Mouse (Mus musculus) embryonic facial prominence, embryonic 14.5 days (tissue): ENCODE measurements around the gene Nmral1. TPM values are rescaled to one million over a fixed set of nuclear protein-coding genes. Genes with fewer than 3 reads are reported as not detected.

Experiments
- ATAC-seq: fragments of 200-750 bp; cut with Nextera tagmentation; 2 replicates; pipeline ENCODE4 v1.8.0; 2017; ENCODE audit warnings: low read depth, moderate number of reproducible peaks, moderate TSS enrichment
- DNase-seq: peaks from one replicate; pipeline ENCODE4 v3.0.0-alpha.2; 2015; ENCODE audit warnings: low spot score
- H3K27ac ChIP-seq: fragments of 300-500 bp; sonication (generic); replicated peaks from 2 replicates; pipeline ENCODE4 v1.5.1; 2014; ENCODE audit warnings: low read depth, mild to moderate bottlenecking, low read length, moderate library complexity
- H3K27me3 ChIP-seq: fragments of 300-500 bp; sonication (generic); replicated peaks from 2 replicates; pipeline ENCODE4 v1.6.1; 2014; ENCODE audit warnings: low read length; ENCODE audit not compliant: control insufficient read depth, insufficient read depth
- H3K36me3 ChIP-seq: fragments of 300-500 bp; sonication (generic); 2 replicates; pipeline ENCODE4 v1.6.1; 2014; ENCODE audit warnings: low read length, mixed read lengths; ENCODE audit not compliant: control insufficient read depth, insufficient read depth
- H3K4me1 ChIP-seq: fragments of 300-500 bp; sonication (generic); 2 replicates; pipeline ENCODE4 v1.6.1; 2014; ENCODE audit warnings: antibody characterized with exemption, low read length; ENCODE audit not compliant: control insufficient read depth, insufficient read depth
- H3K4me2 ChIP-seq: fragments of 300-500 bp; sonication (generic); 2 replicates; pipeline ENCODE4 v1.6.1; 2014; ENCODE audit warnings: low read depth, mild to moderate bottlenecking, low read length, moderate library complexity, mixed read lengths
- H3K4me3 ChIP-seq: fragments of 300-500 bp; sonication (generic); 2 replicates; pipeline ENCODE4 v1.5.1; 2014; ENCODE audit warnings: low read depth, mild to moderate bottlenecking, low read length
- H3K9ac ChIP-seq: fragments of 300-500 bp; sonication (generic); 2 replicates; pipeline ENCODE4 v1.6.1; 2014; ENCODE audit warnings: low read depth, mild to moderate bottlenecking, low read length, moderate library complexity, mixed read lengths
- H3K9me3 ChIP-seq: fragments of 300-500 bp; sonication (generic); 2 replicates; pipeline ENCODE4 v1.6.1; 2016; ENCODE audit warnings: low read length; ENCODE audit not compliant: control insufficient read depth
- WGBS: fragments of 180-500 bp; shearing (Covaris S2); extraction: QIAGEN DNeasy Blood & Tissue Kit; methylation state at CpG from one replicate; pipeline ENCODE4 v1.1.7; 2014; 5-methylcytosine and 5-hydroxymethylcytosine counted together
- polyA plus RNA-seq: library from polyadenylated mRNA; unstranded; fragments of >200 nt; fragmentation: Nextera tagmentation; extraction: Ambion mirVana; gene quantifications from 2 replicates; pipeline ENCODE4 v1.2.1, GENCODE M21; 2014

Nmral1 gene
- polyA plus RNA-seq, 1 experiment from 2014 or later: 46.3 TPM

DNA sequence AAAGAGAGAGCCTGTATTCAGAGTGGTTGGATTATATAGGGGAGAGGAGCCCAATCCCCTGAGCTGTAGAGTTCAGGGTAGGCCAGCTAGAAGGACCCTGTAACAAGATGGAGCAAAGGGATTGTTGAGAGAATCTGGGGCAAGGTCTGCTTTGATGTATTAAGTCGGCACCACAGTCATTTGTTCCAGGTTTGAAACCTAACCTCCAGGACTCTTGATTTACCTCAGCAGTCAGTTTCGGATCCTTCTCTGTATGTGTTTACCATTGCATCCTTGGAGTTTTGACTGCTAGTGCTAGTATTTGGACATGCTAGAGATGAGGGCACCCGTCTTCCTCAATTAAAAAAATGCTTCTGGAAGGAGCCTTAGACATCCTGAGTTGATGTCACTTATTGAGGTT is 33.0 kb upstream of the Nmral1 start:
- 0 out of 2 replicates have a peak, but pooled peaks cover 3% of the 10 kb centered on the region for H3K4me1 ChIP-seq
- 88% methylated on average over 3 of the region's 3 CpGs for WGBS
- H3K27me3 ChIP-seq: no peaks in the 10 kb centered on the region
- H3K9me3 ChIP-seq: no peaks in the 10 kb centered on the region
- H3K27ac ChIP-seq: no peak overlapping the region
- no peak overlapping the region for H3K4me3 ChIP-seq
- no peak for DNase-seq
- H3K36me3 ChIP-seq: peaks cover 6% of the 10 kb centered on the region; the same call in 1 of the 2 replicates
- no peak overlapping the region for H3K9ac ChIP-seq
- H3K4me2 ChIP-seq: no peak overlapping the region
- no peak for ATAC-seq

- ATAC-seq (no peak), DNase-seq (no peak)
- no peaks in the 10 kb centered on the region for H3K9me3 ChIP-seq
- H3K9ac ChIP-seq: no peak overlapping the region
- WGBS: 94% methylated on average over 1 of the region's 1 CpGs
- no peak overlapping the region for H3K4me3 ChIP-seq
- H3K4me1 ChIP-seq: no peaks in the 10 kb centered on the region
- H3K27ac ChIP-seq: no peak overlapping the region
- no peaks in the 10 kb centered on the region for H3K27me3 ChIP-seq
- H3K4me2 ChIP-seq: no peak overlapping the region
- H3K36me3 ChIP-seq: 0 out of 2 replicates have a peak, but pooled peaks cover 7% of the 10 kb centered on the region
Measured at GRCm38 (mm10) chr16:4742186-4742585, 23.0 kb upstream of the Nmral1 start.

DNA sequence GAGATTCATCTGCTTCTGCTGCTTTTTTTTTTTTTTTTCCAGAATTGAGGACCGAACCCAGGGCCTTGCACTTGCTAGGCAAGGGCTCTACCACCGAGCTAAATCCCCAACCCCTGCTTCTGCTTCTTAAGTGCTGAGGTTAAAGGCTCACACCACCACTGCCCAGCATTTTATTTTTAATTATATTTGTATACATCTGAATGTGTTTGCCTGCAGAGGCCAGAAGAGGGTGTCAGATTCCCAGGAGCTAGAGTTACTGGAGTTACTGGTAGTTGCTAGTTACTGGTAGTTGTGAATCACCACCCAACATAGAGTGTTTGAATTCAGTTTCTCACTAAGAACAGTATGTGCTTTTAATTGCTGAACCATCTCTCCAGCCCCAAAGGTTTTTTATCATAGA is 20.8 kb upstream of the Nmral1 start:
- Histone ChIP-seq H3K27me3 (no peaks in the 10 kb centered on the region), H3K27ac (no peak overlapping the region), H3K9me3 (no peaks in the 10 kb centered on the region), H3K36me3 (0 out of 2 replicates have a peak, but pooled peaks cover 12% of the 10 kb centered on the region), H3K9ac (no peak overlapping the region), H3K4me2 (no peak overlapping the region), H3K4me3 (no peak overlapping the region), H3K4me1 (no peaks in the 10 kb centered on the region)
- no peak for DNase-seq
- ATAC-seq: no peak
- WGBS: 83% methylated on average over 2 of the region's 2 CpGs

DNA sequence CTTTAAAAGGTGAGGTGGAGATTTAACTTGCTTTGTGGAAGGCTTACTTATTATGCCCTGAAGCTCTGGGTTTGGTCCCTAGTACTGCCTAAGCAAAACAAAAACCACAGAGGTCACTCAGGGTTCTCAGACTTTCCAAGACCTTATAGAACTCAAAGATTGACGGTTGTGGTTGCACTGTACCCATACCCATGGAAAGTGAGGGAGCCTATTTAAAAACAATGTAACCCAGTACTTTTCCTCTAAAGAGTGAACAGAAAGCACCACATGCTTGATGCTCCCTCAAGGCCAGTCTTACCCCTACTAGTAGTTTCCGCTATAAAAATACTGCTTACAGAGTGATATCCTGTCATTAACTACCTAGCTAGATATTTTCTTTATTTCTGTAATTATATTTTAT is 17.1 kb upstream of the Nmral1 start:
- Histone ChIP-seq H3K27me3 (no peaks in the 10 kb centered on the region), H3K4me1 (no peaks in the 10 kb centered on the region), H3K9me3 (no peaks in the 10 kb centered on the region), H3K9ac (no peak overlapping the region), H3K27ac (no peak overlapping the region), H3K4me3 (no peak overlapping the region), H3K36me3 (0 out of 2 replicates have a peak, but pooled peaks cover 6% of the 10 kb centered on the region), H3K4me2 (no peak overlapping the region)
- DNase-seq (peak; percentile 19), ATAC-seq (no peak)
- WGBS: 71% methylated on average over 2 of the region's 2 CpGs

GRCm38 (mm10) chr16:4730776-4731358 is 11.7 kb upstream of the Nmral1 start:
- H3K9me3 ChIP-seq: no peaks in the 10 kb centered on the region
- H3K4me1 ChIP-seq: peaks cover 3% of the 10 kb centered on the region; the same call in 1 of the 2 replicates
- ATAC-seq (no peak), DNase-seq (peak; percentile 47)
- 66% methylated on average over 3 of the region's 3 CpGs for WGBS
- no peak overlapping the region for H3K27ac ChIP-seq
- H3K9ac ChIP-seq: no peak overlapping the region
- 0 out of 2 replicates have a peak, but pooled peaks cover 6% of the 10 kb centered on the region for H3K36me3 ChIP-seq
- H3K4me3 ChIP-seq: no peak overlapping the region
- H3K4me2 ChIP-seq: no peak overlapping the region
- H3K27me3 ChIP-seq: no peaks in the 10 kb centered on the region

- Histone ChIP-seq H3K9ac (no peak overlapping the region), H3K27ac (no peak overlapping the region), H3K4me2 (0 out of 2 replicates have a peak overlapping the region, but pooled peaks have one; percentile 89), H3K36me3 (no peaks in the 10 kb centered on the region), H3K4me3 (peak overlapping the region; percentile 70; the same call in 1 of the 2 replicates), H3K27me3 (no peaks in the 10 kb centered on the region), H3K4me1 (peaks cover 3% of the 10 kb centered on the region; the same call in 1 of the 2 replicates), H3K9me3 (no peaks in the 10 kb centered on the region)
- ATAC-seq (no peak), DNase-seq (no peak)
- 29% methylated on average over 1 of the region's 1 CpGs for WGBS
Measured at GRCm38 (mm10) chr16:4727963-4728362, 8.8 kb upstream of the Nmral1 start.

DNA sequence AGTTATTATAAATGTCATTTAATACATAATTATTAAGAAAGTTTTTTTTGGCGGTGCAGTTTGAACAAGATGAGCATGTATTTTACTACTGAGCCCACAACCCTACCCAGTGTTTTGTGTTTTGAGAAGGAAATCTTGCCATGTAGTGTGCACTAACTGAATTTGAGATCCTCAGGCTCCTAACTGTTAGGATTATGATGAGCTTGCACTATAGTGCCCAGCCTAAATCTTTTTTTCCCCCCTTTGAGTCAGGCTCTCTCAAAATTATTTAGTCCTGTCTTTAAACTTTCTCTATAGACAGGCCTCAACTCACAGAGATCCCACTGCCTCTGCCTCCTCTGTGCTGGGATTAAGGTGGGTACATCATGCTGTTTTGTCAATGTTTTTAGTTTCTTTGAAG is 8.4 kb upstream of the Nmral1 start:
- H3K9me3 ChIP-seq: no peaks in the 10 kb centered on the region
- 88% methylated on average over 1 of the region's 1 CpGs for WGBS
- no peak overlapping the region for H3K9ac ChIP-seq
- H3K27me3 ChIP-seq: no peaks in the 10 kb centered on the region
- no peak for ATAC-seq
- peak overlapping the region; percentile 89 for H3K4me2 ChIP-seq
- peak overlapping the region; percentile 70 for H3K4me3 ChIP-seq
- H3K4me1 ChIP-seq: peaks cover 3% of the 10 kb centered on the region; the same call in 1 of the 2 replicates
- no peaks in the 10 kb centered on the region for H3K36me3 ChIP-seq
- DNase-seq: no peak
- H3K27ac ChIP-seq: no peak overlapping the region

GRCm38 (mm10) chr16:4726528-4727128 is 7.5 kb upstream of the Nmral1 start:
- ATAC-seq (peak; percentile 54), DNase-seq (peak; percentile 47)
- Histone ChIP-seq H3K9me3 (no peaks in the 10 kb centered on the region), H3K4me2 (peak overlapping the region; percentile 89), H3K4me3 (peak overlapping the region; percentile 70), H3K27me3 (no peaks in the 10 kb centered on the region), H3K9ac (peak overlapping the region; percentile 84), H3K36me3 (no peaks in the 10 kb centered on the region), H3K4me1 (peaks cover 3% of the 10 kb centered on the region; the same call in 1 of the 2 replicates), H3K27ac (peak overlapping the region; percentile 73)
- WGBS: under 1% methylated on average over 21 of the region's 40 CpGs
